Mouse (Mus musculus) kidney, embryonic 14.5 days (tissue): ENCODE data around the gene Olfr692. TPM values are rescaled to one million over a fixed set of nuclear protein-coding genes. Genes with fewer than 3 reads are reported as not detected.

ENCODE experiments used
- ATAC-seq: fragments of 200-750 bp; cut with Nextera tagmentation; 2 replicates; pipeline ENCODE4 v1.8.0; 2017; ENCODE audit warnings: moderate number of reproducible peaks, mild to moderate bottlenecking, moderate TSS enrichment, moderate library complexity; ENCODE audit not compliant: low FRiP score, low TSS enrichment
- H3K27ac ChIP-seq: fragments of 300-500 bp; sonication (generic); 2 replicates; pipeline ENCODE4 v1.5.1; 2014; ENCODE audit warnings: low read depth, mild to moderate bottlenecking, low read length, moderate library complexity, mixed read lengths
- H3K27me3 ChIP-seq: fragments of 300-500 bp; sonication (generic); 2 replicates; pipeline ENCODE4 v1.6.1; 2014; ENCODE audit warnings: mild to moderate bottlenecking, low read length; ENCODE audit not compliant: control insufficient read depth, insufficient read depth
- H3K36me3 ChIP-seq: fragments of 300-500 bp; sonication (generic); 2 replicates; pipeline ENCODE4 v1.6.1; 2014; ENCODE audit warnings: low read length, mixed read lengths; ENCODE audit not compliant: control insufficient read depth, insufficient read depth
- H3K4me1 ChIP-seq: fragments of 300-500 bp; sonication (generic); 2 replicates; pipeline ENCODE4 v1.6.1; 2014; ENCODE audit warnings: low read length, mixed read lengths; ENCODE audit not compliant: control insufficient read depth, insufficient read depth
- H3K4me2 ChIP-seq: fragments of 300-500 bp; sonication (generic); replicated peaks from 2 replicates; pipeline ENCODE4 v1.6.1; 2014; ENCODE audit warnings: low read depth, mild to moderate bottlenecking, low read length
- H3K4me3 ChIP-seq: fragments of 300-500 bp; sonication (generic); 2 replicates; pipeline ENCODE4 v1.5.1; 2014; ENCODE audit warnings: mild to moderate bottlenecking, low read length
- H3K9ac ChIP-seq: fragments of 300-500 bp; sonication (generic); 2 replicates; pipeline ENCODE4 v1.6.1; 2014; ENCODE audit warnings: low read depth, mild to moderate bottlenecking, low read length, moderate library complexity
- H3K9me3 ChIP-seq: fragments of 300-500 bp; sonication (generic); 2 replicates; pipeline ENCODE4 v1.6.1; 2016; ENCODE audit warnings: low read length; ENCODE audit not compliant: control insufficient read depth
- WGBS: fragments of 180-500 bp; shearing (Covaris S2); extraction: QIAGEN DNeasy Blood & Tissue Kit; methylation state at CpG from one replicate; pipeline ENCODE4 v1.1.7; 2014; 5-methylcytosine and 5-hydroxymethylcytosine counted together
- polyA plus RNA-seq: library from polyadenylated mRNA; unstranded; fragments of >200 nt; fragmentation: Nextera tagmentation; extraction: Ambion mirVana; gene quantifications from 2 replicates; pipeline ENCODE4 v1.2.1, GENCODE M21; 2014

Gene Olfr692
- polyA plus RNA-seq, 1 experiment from 2014 or later: not detected

GRCm38 (mm10) chr7:105416529-105416928 is 48.5 kb downstream of the Olfr692 start:
- no peak overlapping the region for H3K4me3 ChIP-seq
- no peak overlapping the region for H3K4me2 ChIP-seq
- no peak for ATAC-seq
- H3K36me3 ChIP-seq: no peaks in the 10 kb centered on the region
- H3K27ac ChIP-seq: no peak overlapping the region
- H3K27me3 ChIP-seq: no peaks in the 10 kb centered on the region
- no peak overlapping the region for H3K9ac ChIP-seq
- H3K9me3 ChIP-seq: no peaks in the 10 kb centered on the region
- H3K4me1 ChIP-seq: no peaks in the 10 kb centered on the region
- 94% methylated on average over 7 of the region's 7 CpGs for WGBS

DNA sequence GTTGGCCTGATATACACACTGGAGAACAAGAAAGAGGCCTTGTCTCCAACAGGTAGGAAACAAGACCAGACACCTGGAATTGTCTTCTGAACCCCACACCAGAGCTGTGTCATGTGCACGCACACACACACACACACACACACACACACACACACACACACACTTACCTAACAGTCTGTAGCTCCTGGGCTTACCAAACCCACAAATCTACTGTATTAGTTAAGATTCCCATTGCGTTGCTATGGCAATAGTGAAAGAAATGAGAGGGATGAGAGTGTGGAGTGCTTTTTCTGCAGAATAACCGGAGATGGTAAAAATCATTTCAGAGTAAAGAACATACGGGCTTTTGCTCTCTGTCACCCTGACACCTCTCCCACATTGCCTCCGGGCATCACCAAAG is 50.1 kb downstream of the Olfr692 start:
- 82% methylated on average over 5 of the region's 5 CpGs for WGBS
- ATAC-seq: no peak
- Histone ChIP-seq H3K27ac (no peak overlapping the region), H3K27me3 (no peaks in the 10 kb centered on the region), H3K9ac (no peak overlapping the region), H3K36me3 (no peaks in the 10 kb centered on the region), H3K9me3 (no peaks in the 10 kb centered on the region), H3K4me3 (no peak overlapping the region), H3K4me2 (no peak overlapping the region), H3K4me1 (no peaks in the 10 kb centered on the region)

Other genes starting within 250 kb of the Olfr692 start
- not detected in 2 replicates for gene Olfr683, start 221.2 kb upstream of the Olfr692 start, polyA plus RNA-seq
- gene Olfr684, start 204.6 kb upstream of the Olfr692 start, polyA plus RNA-seq: not detected in 2 replicates
- gene Olfr685, start 182.2 kb upstream of the Olfr692 start, polyA plus RNA-seq: not detected in 2 replicates
- gene Olfr686, start 160.7 kb upstream of the Olfr692 start, polyA plus RNA-seq: not detected in 2 replicates
- not detected in 2 replicates for gene Olfr688, start 80.1 kb upstream of the Olfr692 start, polyA plus RNA-seq
- gene Olfr689, start 57.1 kb upstream of the Olfr692 start, polyA plus RNA-seq: not detected in 2 replicates
- not detected in 2 replicates for gene Olfr690, start 34.1 kb upstream of the Olfr692 start, polyA plus RNA-seq
- 0.13 TPM in 1 of 2 replicates, not detected in the other for gene Olfr691, start 26.0 kb upstream of the Olfr692 start, polyA plus RNA-seq
- not detected in 2 replicates for gene Gm5901, start 6.8 kb downstream of the Olfr692 start, polyA plus RNA-seq
- gene Fam160a2, start 31.8 kb downstream of the Olfr692 start, polyA plus RNA-seq: 30.9 and 43.6 TPM in 2 replicates
- gene Cnga4, start 36.3 kb downstream of the Olfr692 start, polyA plus RNA-seq: not detected in 2 replicates
- gene Cckbr, start 57.5 kb downstream of the Olfr692 start, polyA plus RNA-seq: 0.56 and 0.58 TPM in 2 replicates
- 48.0 and 55.0 TPM in 2 replicates for gene Cavin3, start 114.1 kb downstream of the Olfr692 start, polyA plus RNA-seq
- gene Smpd1, start 186.1 kb downstream of the Olfr692 start, polyA plus RNA-seq: 35.2 and 45.7 TPM in 2 replicates
- 40.1 and 43.0 TPM in 2 replicates for gene Apbb1, start 213.4 kb downstream of the Olfr692 start, polyA plus RNA-seq
- 0.14 and 0.34 TPM in 2 replicates for gene Hpx, start 231.9 kb downstream of the Olfr692 start, polyA plus RNA-seq